Mouse (Mus musculus) thymus, postnatal 25 days (tissue): Measurements from ENCODE around the gene Get4.

Experiments used
- DNase-seq: peaks from one replicate; pipeline ENCODE4 v3.0.0; 2022

Gene Get4

GRCm38 (mm10) chr5:139252081-139252909, at the start of gene Get4:
TSS of gene Get4 (plus strand) at chr5:139252324.
- DNase-seq = peak; percentile 99

- DNase-seq = no peak
Observed at GRCm38 (mm10) chr5:139203312-139203711, 48.8 kb upstream of the Get4 start.

DNA sequence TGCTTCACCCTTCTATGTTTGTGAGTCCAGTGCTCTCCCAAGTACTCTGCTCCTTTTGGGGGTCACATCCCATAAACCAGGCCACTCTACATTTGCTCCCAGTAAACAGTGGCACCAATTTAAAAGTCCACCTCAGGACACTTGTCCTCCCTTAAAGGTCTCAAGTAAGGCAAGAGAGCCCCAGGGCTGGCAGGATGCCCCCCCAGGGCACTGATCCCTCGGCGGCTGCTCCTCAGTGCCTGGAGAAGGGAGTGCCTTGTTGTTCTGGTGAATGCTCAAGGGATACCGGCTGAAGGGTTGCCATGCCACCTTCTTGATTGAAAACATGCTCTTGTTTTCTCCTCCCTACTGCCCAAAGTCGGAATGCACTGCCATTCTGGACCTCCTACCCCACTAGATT, 46.0 kb upstream of the Get4 start:
- DNase-seq = no peak

DNA sequence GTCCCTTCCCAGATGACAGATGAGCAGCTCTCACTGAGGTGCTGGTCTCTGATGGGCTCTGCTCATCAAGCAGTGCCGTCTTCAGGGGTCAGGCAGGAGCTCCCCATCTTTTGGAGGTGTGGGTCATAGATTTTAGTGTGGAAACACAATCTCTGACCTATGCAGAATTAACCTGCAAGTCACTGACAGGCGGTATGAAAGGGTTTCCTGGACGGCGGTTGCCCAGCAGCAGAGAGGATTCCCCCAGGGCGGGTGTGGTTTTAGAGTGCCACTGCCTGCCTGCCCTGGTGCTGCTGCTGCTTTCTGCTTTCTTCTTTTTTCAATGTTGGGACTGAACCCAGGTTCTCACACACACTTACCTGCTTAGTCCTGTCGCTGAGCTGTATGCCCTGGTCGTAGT, 45.6 kb upstream of the Get4 start:
- peak; percentile 26 for DNase-seq

- no peak for DNase-seq
Observed at GRCm38 (mm10) chr5:139208183-139208582, 43.9 kb upstream of the Get4 start.

DNA sequence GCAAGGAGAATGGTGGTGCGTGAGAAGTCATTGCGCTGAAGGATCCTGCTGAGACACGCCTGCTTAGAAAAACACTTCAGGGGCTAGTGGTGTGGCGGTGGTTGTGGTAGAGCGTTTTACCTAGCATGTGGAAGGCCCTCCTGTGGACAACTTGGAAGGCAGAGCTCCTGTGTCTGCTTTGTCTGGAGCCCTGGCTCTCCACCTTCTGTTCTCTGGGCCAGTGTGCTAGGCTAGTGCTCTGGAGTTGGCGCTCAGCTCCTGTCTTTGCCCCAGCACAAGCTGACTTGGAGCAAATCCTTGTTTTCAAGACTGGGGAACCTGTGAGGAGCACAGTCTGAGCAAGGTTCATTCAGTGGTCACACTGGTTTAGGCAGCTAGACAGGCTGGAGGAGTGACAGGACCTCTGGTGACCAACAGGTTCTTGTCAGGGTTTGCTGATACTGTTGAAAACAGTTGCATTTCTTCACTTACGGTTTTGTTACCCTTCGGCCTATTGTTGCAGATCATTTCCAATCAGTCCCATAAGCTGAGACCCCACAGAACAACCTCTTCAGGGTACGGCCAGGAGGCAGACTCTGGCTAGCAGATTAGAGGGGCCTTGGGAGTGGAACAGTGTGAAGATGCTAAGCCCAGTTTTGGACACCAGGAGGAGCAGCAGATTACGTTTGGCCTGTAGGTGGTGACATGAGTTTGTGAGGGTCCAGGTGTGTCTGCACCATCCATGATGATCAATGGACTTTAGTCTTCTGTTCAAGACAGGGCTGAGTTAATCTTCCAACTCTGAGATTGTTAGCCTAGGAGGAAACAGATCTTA, 43.0 kb upstream of the Get4 start:
- DNase-seq = peak; percentile 6

DNA sequence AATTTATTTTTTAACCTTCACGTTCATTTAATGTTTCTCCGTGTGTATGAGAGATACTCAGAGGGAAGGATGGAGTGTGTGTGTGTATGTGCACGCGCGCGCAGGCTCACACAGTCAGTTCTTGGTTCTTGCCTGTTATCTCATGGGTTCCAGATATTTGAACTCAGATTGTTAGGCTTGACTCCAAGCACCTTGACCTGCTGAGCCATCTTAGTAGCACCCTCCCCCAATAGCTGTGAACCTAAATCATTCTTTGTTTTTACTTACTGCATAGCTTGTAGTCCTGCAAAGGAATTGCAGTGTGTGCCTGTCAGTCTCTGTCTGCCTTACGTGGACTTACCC, 42.5 kb upstream of the Get4 start:
- DNase-seq = no peak

DNA sequence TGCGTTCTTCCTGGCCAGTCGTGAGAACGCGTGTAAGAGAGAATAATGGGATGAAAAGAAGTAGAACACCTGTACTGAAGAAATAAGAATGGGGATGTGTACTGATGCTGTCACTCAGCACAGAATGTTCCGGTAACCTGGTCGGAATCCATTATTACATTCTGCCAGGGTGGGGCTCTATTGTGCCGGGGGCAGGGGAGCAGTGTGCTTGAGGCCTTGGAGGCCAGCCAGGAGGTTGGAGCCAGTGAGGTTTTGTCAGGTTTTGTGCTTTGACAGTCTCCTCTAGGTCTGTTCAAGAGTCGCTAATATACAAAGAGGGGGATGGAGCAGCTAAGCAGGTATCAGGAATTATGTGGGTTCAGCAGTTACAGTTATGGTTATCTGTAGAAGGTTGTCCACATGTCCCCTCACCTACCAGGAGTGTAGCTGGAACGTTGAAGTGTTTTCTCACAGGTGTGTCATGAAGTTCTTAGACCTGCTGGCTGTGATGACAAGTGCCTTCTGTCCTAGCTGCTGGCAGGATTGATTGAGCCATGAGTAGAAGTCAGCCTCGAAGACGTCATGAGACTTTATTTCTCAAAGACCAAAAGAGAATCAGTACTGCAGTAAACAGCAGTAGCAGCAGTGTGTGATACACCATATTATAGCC, 40.3 kb upstream of the Get4 start:
- DNase-seq = no peak

- DNase-seq = no peak
Observed at GRCm38 (mm10) chr5:139214298-139214697, 37.8 kb upstream of the Get4 start.

DNA sequence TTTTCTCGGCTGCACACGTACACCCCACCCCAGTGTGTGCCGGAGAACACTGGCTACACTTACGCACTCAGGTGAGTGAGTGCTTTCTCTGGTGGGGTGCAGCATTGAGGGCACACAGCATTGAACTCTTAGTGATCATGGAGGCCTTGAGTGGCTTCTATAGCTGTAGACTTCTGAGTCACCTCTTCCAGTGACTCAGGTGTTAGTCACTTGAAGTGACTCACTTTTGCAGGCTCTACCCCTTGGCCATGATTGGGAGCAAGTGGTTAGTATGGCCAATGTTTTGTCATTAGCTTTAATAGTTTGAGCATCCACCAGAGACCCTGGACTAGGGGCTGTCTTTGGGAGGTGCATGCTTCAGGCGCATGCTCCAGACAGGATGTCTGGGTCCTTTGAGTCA, 36.9 kb upstream of the Get4 start:
- no peak for DNase-seq

- no peak for DNase-seq
Observed at GRCm38 (mm10) chr5:139216121-139216520, 36.0 kb upstream of the Get4 start.

GRCm38 (mm10) chr5:139216774-139217173, 35.4 kb upstream of the Get4 start:
- no peak for DNase-seq

DNA sequence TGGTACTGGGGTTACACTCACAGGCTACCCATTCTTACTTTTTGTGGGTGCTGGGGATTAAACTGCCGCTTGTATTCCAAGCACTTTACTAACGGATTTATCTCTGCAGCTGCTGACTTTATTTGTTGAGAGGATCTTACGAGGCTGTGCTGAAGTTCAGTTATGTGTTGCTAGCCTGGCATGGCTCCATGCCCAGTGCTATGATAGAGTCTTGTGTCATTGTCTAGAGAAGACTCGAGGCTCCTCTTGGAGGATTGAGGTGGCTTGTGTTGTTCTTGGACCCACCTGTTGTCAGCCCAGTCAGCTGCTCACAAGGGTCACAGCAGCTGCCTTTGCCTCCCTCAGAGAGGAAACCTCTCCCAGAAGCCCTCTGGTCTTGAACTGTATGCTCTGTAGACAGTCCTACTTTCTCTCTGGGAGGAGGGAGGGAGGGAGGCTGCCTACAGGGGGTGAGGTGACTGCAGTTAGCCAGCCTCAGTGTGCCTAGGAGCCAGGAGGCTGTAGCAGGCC, 32.1 kb upstream of the Get4 start:
- DNase-seq = no peak

DNA sequence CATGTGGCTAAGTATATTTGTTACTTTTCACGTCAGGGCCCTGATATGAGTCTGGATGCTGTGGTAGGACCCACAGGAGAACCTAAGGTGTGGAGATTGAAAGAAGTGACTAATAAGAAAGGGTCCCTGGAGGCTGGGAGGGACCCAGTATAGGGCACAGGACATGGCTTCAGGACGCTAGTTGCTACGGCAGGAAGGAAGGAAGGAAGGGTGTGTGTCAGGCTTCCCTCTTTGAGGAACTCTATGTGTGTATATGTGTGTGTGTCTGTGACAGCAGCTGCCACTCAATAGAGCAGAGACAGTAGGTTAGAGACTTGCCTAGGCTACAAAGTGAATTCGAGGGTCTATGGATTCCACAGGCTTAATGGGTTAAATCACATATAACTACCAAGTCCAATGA, 31.5 kb upstream of the Get4 start:
- DNase-seq = no peak

DNA sequence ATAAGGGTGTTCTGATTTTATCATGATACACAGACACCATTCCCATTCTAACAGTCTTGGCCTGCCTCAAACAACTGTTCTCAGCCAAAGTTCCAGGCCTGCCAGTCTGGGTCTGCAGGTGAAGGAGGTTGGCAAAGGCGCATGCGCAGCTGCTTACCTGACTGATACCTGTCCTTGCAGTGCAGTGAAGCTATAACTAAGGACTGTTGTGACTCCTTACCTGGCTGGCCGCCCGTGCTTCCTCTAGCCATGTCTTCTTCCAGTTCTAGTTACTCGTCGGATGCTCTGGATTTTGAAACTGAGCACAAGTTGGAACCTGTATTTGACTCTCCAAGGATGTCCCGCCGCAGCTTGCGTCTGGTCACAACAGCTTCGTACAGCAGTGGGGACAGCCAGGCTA, 28.8 kb upstream of the Get4 start:
- DNase-seq = no peak

DNA sequence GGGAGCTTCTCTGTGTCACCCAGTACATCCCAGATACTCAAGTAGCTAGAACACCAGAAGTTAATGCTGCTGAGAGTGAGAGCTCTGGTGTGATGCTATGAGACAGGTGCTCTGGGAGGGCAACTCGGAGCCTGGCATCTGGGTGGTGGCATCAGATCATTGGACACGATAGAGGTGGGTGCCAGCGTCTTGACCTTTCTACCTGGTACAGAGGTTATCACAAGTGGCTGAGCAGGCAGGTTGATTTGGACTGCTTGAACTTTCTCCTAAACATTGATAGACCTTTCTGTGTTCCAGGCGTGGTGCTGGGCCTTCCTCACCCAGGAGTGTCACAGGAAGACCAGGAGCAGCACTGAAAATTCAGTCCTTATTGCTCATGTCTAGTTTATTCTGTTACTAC, 24.9 kb upstream of the Get4 start:
- no peak for DNase-seq

GRCm38 (mm10) chr5:139227645-139228044, 24.5 kb upstream of the Get4 start:
- DNase-seq = no peak

- DNase-seq = no peak
Observed at GRCm38 (mm10) chr5:139228318-139228717, 23.8 kb upstream of the Get4 start.

DNA sequence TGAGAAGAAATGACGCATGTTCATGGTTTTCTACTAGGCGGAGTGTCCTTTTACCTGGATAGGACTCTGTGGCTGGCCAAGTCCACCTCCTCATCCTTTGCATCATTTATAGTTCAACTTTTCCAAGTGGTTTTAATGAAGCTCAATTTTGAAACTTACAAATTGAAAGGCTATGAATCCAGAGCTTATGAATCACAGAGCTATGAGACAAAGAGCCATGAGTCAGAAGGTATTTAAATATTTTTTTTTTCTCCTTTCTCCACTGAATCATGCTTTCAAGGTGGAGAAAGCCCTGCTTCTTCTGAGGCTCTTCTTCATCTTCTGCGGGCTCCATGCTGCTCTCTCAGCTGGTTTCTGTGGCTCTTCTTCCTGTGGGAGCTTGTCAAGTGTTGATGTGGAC, 22.4 kb upstream of the Get4 start:
- no peak for DNase-seq

- DNase-seq = no peak
Observed at GRCm38 (mm10) chr5:139232083-139232482, 20.0 kb upstream of the Get4 start.

DNA sequence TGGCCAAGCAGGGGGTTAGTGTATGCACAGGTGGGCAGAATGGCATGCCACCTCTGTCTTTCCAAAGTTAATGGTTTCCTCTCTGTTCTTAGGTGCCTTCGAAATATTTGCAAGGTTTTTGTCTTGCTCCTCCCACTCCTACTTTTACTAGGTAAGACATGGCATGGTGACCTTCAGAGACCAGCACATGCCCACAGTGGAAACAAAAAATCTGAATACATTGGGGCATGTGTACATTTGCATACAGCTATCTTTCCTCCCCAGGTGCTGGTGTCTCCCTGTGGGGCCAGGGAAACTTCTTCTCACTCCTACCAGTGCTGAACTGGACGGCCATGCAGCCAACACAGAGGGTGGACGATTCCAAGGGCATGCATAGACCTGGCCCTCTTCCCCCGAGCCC, 17.7 kb upstream of the Get4 start:
- no peak for DNase-seq

GRCm38 (mm10) chr5:139237436-139237835, 14.7 kb upstream of the Get4 start:
- DNase-seq = no peak

GRCm38 (mm10) chr5:139241022-139241761, 10.9 kb upstream of the Get4 start:
- DNase-seq = no peak
